Mouse (Mus musculus) liver, postnatal 0 days (tissue): Measurements from ENCODE around the gene Bcap31. TPM values are rescaled to one million over a fixed set of nuclear protein-coding genes. Genes with fewer than 3 reads are reported as not detected.
"Not testable (repeated sequence)": the region's sequence is repeated elsewhere in the genome, so short reads cannot be mapped to it uniquely, and the experiment has no call there.

Experiments
- ATAC-seq: fragments of 200-750 bp; cut with Nextera tagmentation; 2 replicates; pipeline ENCODE4 v1.8.0; 2017; ENCODE audit warnings: mild to moderate bottlenecking, moderate library complexity
- DNase-seq: peaks from one replicate; pipeline ENCODE4 v3.0.0-alpha.2; 2016
- H3K27ac ChIP-seq: fragments of 300-500 bp; sonication (generic); 2 replicates; pipeline ENCODE4 v1.5.1; 2014; ENCODE audit warnings: antibody characterized with exemption, moderate library complexity, mild to moderate bottlenecking, low read depth
- H3K27me3 ChIP-seq: fragments of 300-500 bp; sonication (generic); 2 replicates; pipeline ENCODE4 v1.6.1; 2014; ENCODE audit warnings: low read length, control low read depth, mixed read lengths; ENCODE audit not compliant: insufficient read depth
- H3K36me3 ChIP-seq: fragments of 300-500 bp; sonication (generic); replicated peaks from 2 replicates; pipeline ENCODE4 v1.6.1; 2014; ENCODE audit warnings: mild to moderate bottlenecking, control low read depth, low read length, moderate library complexity, mixed read lengths; ENCODE audit not compliant: insufficient read depth
- H3K4me1 ChIP-seq: fragments of 300-500 bp; sonication (generic); 2 replicates; pipeline ENCODE4 v1.6.1; 2014; ENCODE audit warnings: antibody characterized with exemption, mild to moderate bottlenecking, control low read depth; ENCODE audit not compliant: insufficient read depth
- H3K4me2 ChIP-seq: fragments of 300-500 bp; sonication (generic); 2 replicates; pipeline ENCODE4 v1.6.1; 2014; ENCODE audit warnings: low read depth, mild to moderate bottlenecking, low read length, moderate library complexity, mixed read lengths
- H3K4me3 ChIP-seq: fragments of 300-500 bp; sonication (generic); 2 replicates; pipeline ENCODE4 v1.5.1; 2014; ENCODE audit warnings: low read depth, low read length
- H3K9ac ChIP-seq: fragments of 300-500 bp; sonication (generic); replicated peaks from 2 replicates; pipeline ENCODE4 v1.6.1; 2014; ENCODE audit warnings: mild to moderate bottlenecking, moderate library complexity
- H3K9me3 ChIP-seq: fragments of 300-500 bp; sonication (generic); 2 replicates; pipeline ENCODE4 v1.6.1; 2016; ENCODE audit warnings: mild to moderate bottlenecking, control low read depth, low read length, mixed read lengths
- CTCF ChIP-seq: sonication (generic); IDR thresholded peaks from 2 replicates; pipeline ENCODE4 v1.5.1; 2016; ENCODE audit warnings: antibody characterized with exemption, low read depth
- EP300 ChIP-seq: IDR thresholded peaks from 2 replicates; pipeline ENCODE4 v1.6.1; 2016; ENCODE audit warnings: antibody characterized with exemption, low read depth, mild to moderate bottlenecking
- WGBS: fragments of 180-500 bp; shearing (Covaris S2); extraction: QIAGEN DNeasy Blood & Tissue Kit; methylation state at CpG from one replicate; pipeline ENCODE4 v1.1.7; 2014; ENCODE audit not compliant: insufficient replicate concordance; 5-methylcytosine and 5-hydroxymethylcytosine counted together
- polyA plus RNA-seq: library from polyadenylated mRNA; unstranded; fragments of >200 nt; fragmentation: Nextera tagmentation; extraction: Ambion mirVana; gene quantifications from 2 replicates; pipeline ENCODE4 v1.2.1, GENCODE M21; 2015

Bcap31 gene
- polyA plus RNA-seq, 1 experiment from 2014 or later, result 143 TPM

DNA sequence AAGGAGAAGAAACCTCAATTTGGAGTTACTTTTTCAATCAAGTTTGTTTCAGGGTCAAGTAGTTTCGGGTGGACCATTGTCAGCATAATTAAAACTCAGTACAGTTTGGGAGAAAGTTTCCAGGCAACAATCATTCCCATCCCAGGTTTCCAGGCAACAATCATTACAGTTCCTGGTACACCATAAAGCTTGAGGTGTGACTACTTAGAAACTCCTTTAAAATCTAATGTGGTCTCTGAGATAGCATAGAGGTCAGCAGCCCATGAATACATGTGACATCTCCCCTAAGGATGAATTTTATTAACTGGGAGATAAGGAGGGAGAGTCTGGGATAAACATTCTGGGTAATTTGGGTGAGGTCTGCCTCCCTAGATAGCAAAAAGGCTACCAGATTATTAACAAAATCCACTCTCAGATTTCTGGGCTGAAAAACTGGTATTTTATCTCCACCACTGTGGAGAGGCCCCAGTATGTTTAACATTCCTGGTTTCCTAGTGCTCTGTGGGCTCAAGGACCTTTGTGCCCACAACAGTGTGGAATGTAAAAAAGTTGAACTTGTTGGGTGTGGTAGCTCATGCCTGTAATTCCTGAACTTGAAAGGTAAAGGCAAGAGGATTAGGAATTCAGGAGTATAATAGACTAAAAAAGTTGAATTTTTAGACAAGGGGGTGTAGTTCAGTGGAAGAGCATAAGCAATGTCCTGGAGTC is 29.0 kb upstream of the Bcap31 start:
- TF ChIP-seq EP300, result no peak
- TF ChIP-seq CTCF, result no peak
- H3K4me3 ChIP-seq, result no peak overlapping the region
- DNase-seq (no peak), ATAC-seq (no peak)
- H3K9me3 ChIP-seq, result no peaks in the 10 kb centered on the region
- no peaks in the 10 kb centered on the region for H3K4me1 ChIP-seq
- no peaks in the 10 kb centered on the region for H3K36me3 ChIP-seq
- no peak overlapping the region for H3K27ac ChIP-seq
- H3K4me2 ChIP-seq, result no peak overlapping the region
- no peaks in the 10 kb centered on the region for H3K27me3 ChIP-seq
- 67% methylated on average over 1 of the region's 1 CpGs for whole genome bisulfite sequencing
- no peak overlapping the region for H3K9ac ChIP-seq

GRCm38 (mm10) chrX:73739841-73740240 is 23.9 kb upstream of the Bcap31 start:
- H3K27ac ChIP-seq, H3K27me3 ChIP-seq, H3K4me3 ChIP-seq, H3K9me3 ChIP-seq, H3K4me2 ChIP-seq, H3K36me3 ChIP-seq, DNase-seq, ATAC-seq, H3K9ac ChIP-seq, H3K4me1 ChIP-seq: not testable (repeated sequence)
- WGBS, result 87% methylated on average over 7 of the region's 7 CpGs

DNA sequence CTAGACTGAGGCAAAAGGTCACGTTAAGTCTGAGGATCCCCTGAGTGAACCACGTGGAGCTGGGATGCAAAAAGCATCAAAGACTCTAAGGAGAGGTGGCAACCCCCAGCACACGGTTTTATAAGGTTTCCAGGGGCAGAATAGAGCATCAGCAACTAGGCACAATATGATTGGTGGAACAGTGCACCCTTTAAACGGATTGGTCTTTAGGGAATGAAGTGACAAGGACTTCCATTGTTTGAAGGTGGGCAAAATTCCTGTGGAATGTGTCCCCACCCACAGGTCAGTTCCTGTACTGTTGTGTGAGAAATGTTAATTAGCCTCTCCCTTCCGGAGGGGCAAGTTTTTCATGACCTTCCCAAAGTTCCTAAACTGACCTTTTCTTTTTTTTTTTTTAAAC is 23.2 kb upstream of the Bcap31 start:
- WGBS, result 62% methylated on average over 5 of the region's 5 CpGs

GRCm38 (mm10) chrX:73738155-73738554 is 22.2 kb upstream of the Bcap31 start:
- H3K4me3 ChIP-seq, result no peak overlapping the region
- ATAC-seq (no peak), DNase-seq (no peak)
- H3K27ac ChIP-seq, result no peak overlapping the region
- H3K36me3 ChIP-seq, result no peaks in the 10 kb centered on the region; the same call in 1 of the 2 replicates
- H3K9ac ChIP-seq, result no peak overlapping the region
- no peaks in the 10 kb centered on the region for H3K4me1 ChIP-seq
- no peaks in the 10 kb centered on the region for H3K9me3 ChIP-seq
- WGBS, result 55% methylated on average over 1 of the region's 1 CpGs
- TF ChIP-seq EP300 (no peak), CTCF (peak; percentile 46)
- no peak overlapping the region for H3K4me2 ChIP-seq
- H3K27me3 ChIP-seq, result no peaks in the 10 kb centered on the region

More for the DNA sequence above, 23.2 kb upstream of the Bcap31 start:
- TF ChIP-seq CTCF (no peak), EP300 (no peak)
- Histone ChIP-seq H3K4me2 (no peak overlapping the region), H3K4me1 (no peaks in the 10 kb centered on the region), H3K9me3 (no peaks in the 10 kb centered on the region), H3K4me3 (no peak overlapping the region), H3K27ac (no peak overlapping the region), H3K36me3 (no peaks in the 10 kb centered on the region; the same call in 1 of the 2 replicates), H3K9ac (no peak overlapping the region), H3K27me3 (no peaks in the 10 kb centered on the region)
- DNase-seq (no peak), ATAC-seq (no peak)

- no peak overlapping the region for H3K9ac ChIP-seq
- H3K4me1 ChIP-seq, result no peaks in the 10 kb centered on the region
- no peaks in the 10 kb centered on the region for H3K27me3 ChIP-seq
- TF ChIP-seq EP300 (no peak), CTCF (no peak)
- DNase-seq, result no peak
- no peaks in the 10 kb centered on the region for H3K9me3 ChIP-seq
- WGBS, result 32% methylated on average over 1 of the region's 1 CpGs
- H3K36me3 ChIP-seq, result peaks cover 5% of the 10 kb centered on the region; the same call in 1 of the 2 replicates
- H3K4me3 ChIP-seq, result no peak overlapping the region
- no peak for ATAC-seq
- H3K4me2 ChIP-seq, result no peak overlapping the region
- H3K27ac ChIP-seq, result no peak overlapping the region
These were observed 14.9 kb upstream of the Bcap31 start for GRCm38 (mm10) chrX:73730908-73731307.

DNA sequence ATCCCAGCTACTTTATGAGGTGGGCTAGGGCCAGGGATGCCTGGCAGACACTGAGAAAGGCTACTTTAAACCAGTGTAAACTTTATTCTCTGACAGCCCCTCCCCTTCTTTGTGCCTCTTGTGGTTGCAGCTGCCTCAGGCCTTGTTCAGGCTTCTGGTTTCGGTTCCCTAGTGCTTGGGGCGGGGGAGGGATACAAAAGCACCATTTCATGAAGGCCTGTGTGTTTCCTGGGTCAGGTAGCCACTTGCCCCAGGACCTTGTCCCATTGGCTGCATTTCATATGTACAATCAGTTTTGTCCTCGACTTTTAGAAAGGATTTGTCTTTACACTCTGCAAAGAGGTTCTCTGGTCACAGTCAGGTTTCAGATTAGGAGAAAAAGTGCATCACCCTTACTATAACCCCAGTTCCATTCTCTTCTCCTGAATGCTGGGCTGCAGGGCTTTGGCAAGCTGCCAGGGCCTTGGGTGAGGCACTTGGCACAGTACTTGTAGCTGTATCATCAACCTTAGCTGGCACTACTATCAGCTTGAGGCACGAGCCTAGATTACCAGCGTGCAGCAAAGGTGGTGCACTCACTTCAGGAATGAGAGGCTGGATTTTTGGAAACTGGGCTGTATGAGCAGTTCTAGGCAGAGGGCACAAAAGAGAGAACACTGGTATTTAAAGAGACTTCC is 2.8 kb upstream of the Bcap31 start:
- ATAC-seq (no peak), DNase-seq (peak; percentile 58)
- Histone ChIP-seq H3K4me1 (peaks cover 20% of the 10 kb centered on the region), H3K27me3 (no peaks in the 10 kb centered on the region), H3K9me3 (no peaks in the 10 kb centered on the region), H3K36me3 (0 out of 2 replicates have a peak, but pooled peaks cover 2% of the 10 kb centered on the region), H3K9ac (peak overlapping the region; percentile 26; the same call in 1 of the 2 replicates), H3K4me3 (peak overlapping the region; percentile 54), H3K4me2 (peak overlapping the region; percentile 68), H3K27ac (peak overlapping the region; percentile 81)
- TF ChIP-seq CTCF (no peak), EP300 (no peak)
- WGBS, result 41% methylated on average over 5 of the region's 5 CpGs
